Mouse (Mus musculus) E14TG2a.4 (cell line): ENCODE results near the gene Pafah1b1.

Experiments
- H3K27me3 ChIP-seq: 2 replicates; pipeline ENCODE4 v1.6.1; 2014; ENCODE audit warnings: low read length, control low read depth; ENCODE audit not compliant: insufficient read depth
- H3K36me3 ChIP-seq: 2 replicates; pipeline ENCODE4 v1.6.1; 2014; ENCODE audit warnings: low read length, control low read depth; ENCODE audit not compliant: insufficient read depth
- H3K4me1 ChIP-seq: replicated peaks from 2 replicates; pipeline ENCODE4 v1.6.1; 2014; ENCODE audit warnings: low read depth, low read length, control low read depth
- H3K4me3 ChIP-seq: replicated peaks from 2 replicates; pipeline ENCODE4 v1.5.1; 2014; ENCODE audit warnings: mild to moderate bottlenecking, low read length
- H3K9me3 ChIP-seq: 2 replicates; pipeline ENCODE4 v1.6.1; 2014; ENCODE audit warnings: low read length, control low read depth
- CTCF ChIP-seq: conservative IDR thresholded peaks from 2 replicates; pipeline ENCODE4 v1.5.1; 2014; ENCODE audit warnings: low read length
- NANOG ChIP-seq: IDR thresholded peaks from 2 replicates; pipeline ENCODE4 v1.6.1; 2014; ENCODE audit warnings: borderline replicate concordance, low read length, mixed read lengths
- POU5F1 ChIP-seq: IDR thresholded peaks from 2 replicates; pipeline ENCODE4 v1.6.1; 2014; ENCODE audit warnings: low read length, borderline replicate concordance

Gene Pafah1b1

GRCm38 (mm10) chr11:74704068-74704467, 20.4 kb downstream of the Pafah1b1 start:
- Histone ChIP-seq H3K4me1 (peaks cover 65% of the 10 kb centered on the region), H3K4me3 (no peak overlapping the region), H3K27me3 (no peaks in the 10 kb centered on the region), H3K9me3 (no peaks in the 10 kb centered on the region), H3K36me3 (peaks cover 7% of the 10 kb centered on the region)
- no peak for TF ChIP-seq POU5F1
- no peak for TF ChIP-seq NANOG
- no peak for TF ChIP-seq CTCF

- no peak for TF ChIP-seq POU5F1
- no peak for TF ChIP-seq CTCF
- no peak for TF ChIP-seq NANOG
- Histone ChIP-seq H3K27me3 (no peaks in the 10 kb centered on the region), H3K36me3 (peaks cover 48% of the 10 kb centered on the region), H3K4me3 (no peak overlapping the region), H3K4me1 (peaks cover 30% of the 10 kb centered on the region), H3K9me3 (no peaks in the 10 kb centered on the region)
Measured at GRCm38 (mm10) chr11:74699505-74699904, 25.0 kb downstream of the Pafah1b1 start.

- no peaks in the 10 kb centered on the region for H3K9me3 ChIP-seq
- peaks cover 72% of the 10 kb centered on the region for H3K36me3 ChIP-seq
- TF ChIP-seq NANOG (no peak), POU5F1 (no peak), CTCF (no peak)
- 0 out of 2 replicates have a peak, but pooled peaks cover 4% of the 10 kb centered on the region for H3K4me1 ChIP-seq
- no peak overlapping the region for H3K4me3 ChIP-seq
- H3K27me3 ChIP-seq = no peaks in the 10 kb centered on the region
Measured at GRCm38 (mm10) chr11:74692151-74692550, 32.3 kb downstream of the Pafah1b1 start.

- no peaks in the 10 kb centered on the region for H3K9me3 ChIP-seq
- H3K4me1 ChIP-seq = peaks cover 10% of the 10 kb centered on the region
- TF ChIP-seq POU5F1 (no peak), NANOG (no peak), CTCF (no peak)
- no peaks in the 10 kb centered on the region for H3K27me3 ChIP-seq
- no peak overlapping the region for H3K4me3 ChIP-seq
- peaks cover 96% of the 10 kb centered on the region for H3K36me3 ChIP-seq
Measured at GRCm38 (mm10) chr11:74675156-74675555, 49.3 kb downstream of the Pafah1b1 start.

GRCm38 (mm10) chr11:74674713-74675112, 49.8 kb downstream of the Pafah1b1 start:
- no peaks in the 10 kb centered on the region for H3K27me3 ChIP-seq
- peaks cover 96% of the 10 kb centered on the region for H3K36me3 ChIP-seq
- TF ChIP-seq POU5F1 (no peak), NANOG (no peak), CTCF (no peak)
- H3K9me3 ChIP-seq = no peaks in the 10 kb centered on the region
- H3K4me1 ChIP-seq = peaks cover 13% of the 10 kb centered on the region
- H3K4me3 ChIP-seq = no peak overlapping the region

GRCm38 (mm10) chr11:74673561-74673960, 50.9 kb downstream of the Pafah1b1 start:
- Histone ChIP-seq H3K9me3 (no peaks in the 10 kb centered on the region), H3K4me1 (peaks cover 15% of the 10 kb centered on the region), H3K27me3 (no peaks in the 10 kb centered on the region), H3K36me3 (peaks cover 96% of the 10 kb centered on the region), H3K4me3 (no peak overlapping the region)
- no peak for TF ChIP-seq CTCF
- TF ChIP-seq POU5F1 = no peak
- TF ChIP-seq NANOG = no peak

GRCm38 (mm10) chr11:74672901-74673513, 51.5 kb downstream of the Pafah1b1 start:
- H3K4me1 ChIP-seq = peaks cover 15% of the 10 kb centered on the region
- TF ChIP-seq NANOG = no peak
- no peak for TF ChIP-seq POU5F1
- TF ChIP-seq CTCF = no peak
- no peak overlapping the region for H3K4me3 ChIP-seq
- no peaks in the 10 kb centered on the region for H3K9me3 ChIP-seq
- no peaks in the 10 kb centered on the region for H3K27me3 ChIP-seq
- H3K36me3 ChIP-seq = peaks cover 96% of the 10 kb centered on the region

- Histone ChIP-seq H3K27me3 (no peaks in the 10 kb centered on the region), H3K4me1 (peaks cover 18% of the 10 kb centered on the region), H3K4me3 (no peak overlapping the region), H3K36me3 (peaks cover 96% of the 10 kb centered on the region), H3K9me3 (no peaks in the 10 kb centered on the region)
- TF ChIP-seq NANOG (no peak), CTCF (no peak), POU5F1 (no peak)
Measured at GRCm38 (mm10) chr11:74671839-74672238, 52.6 kb downstream of the Pafah1b1 start.

GRCm38 (mm10) chr11:74671013-74671412, 53.5 kb downstream of the Pafah1b1 start:
- no peak overlapping the region for H3K4me3 ChIP-seq
- H3K27me3 ChIP-seq = no peaks in the 10 kb centered on the region
- no peaks in the 10 kb centered on the region for H3K9me3 ChIP-seq
- TF ChIP-seq NANOG = no peak
- TF ChIP-seq CTCF = no peak
- TF ChIP-seq POU5F1 = no peak
- peaks cover 25% of the 10 kb centered on the region for H3K4me1 ChIP-seq
- H3K36me3 ChIP-seq = peaks cover 96% of the 10 kb centered on the region
